Mouse (Mus musculus) forebrain, embryonic 14.5 days (tissue): ENCODE data around the gene Cep170b. TPM values are rescaled to one million over a fixed set of nuclear protein-coding genes. Genes with fewer than 3 reads are reported as not detected.

ENCODE experiments used
- ATAC-seq: fragments of 200-750 bp; cut with Nextera tagmentation; 2 replicates; pipeline ENCODE4 v1.8.0; 2017; ENCODE audit warnings: mild to moderate bottlenecking, moderate library complexity
- DNase-seq: peaks from one replicate; pipeline ENCODE4 v3.0.0-alpha.2; 2015; ENCODE audit warnings: low spot score
- H3K27ac ChIP-seq: fragments of 300-500 bp; sonication (generic); 2 replicates; pipeline ENCODE4 v1.5.1; 2014; ENCODE audit warnings: low read depth, mild to moderate bottlenecking, control low read depth, low read length, moderate library complexity
- H3K27me3 ChIP-seq: fragments of 300-500 bp; sonication (generic); replicated peaks from 2 replicates; pipeline ENCODE4 v1.6.1; 2014; ENCODE audit warnings: low read length, control low read depth, mixed read lengths; ENCODE audit not compliant: control insufficient read depth, insufficient read depth
- H3K36me3 ChIP-seq: fragments of 300-500 bp; sonication (generic); 2 replicates; pipeline ENCODE4 v1.6.1; 2014; ENCODE audit warnings: low read length, control low read depth; ENCODE audit not compliant: control insufficient read depth, insufficient read depth
- H3K4me1 ChIP-seq: fragments of 300-500 bp; sonication (generic); 2 replicates; pipeline ENCODE4 v1.6.1; 2014; ENCODE audit warnings: antibody characterized with exemption, low read length, control low read depth; ENCODE audit not compliant: control insufficient read depth, insufficient read depth
- H3K4me2 ChIP-seq: fragments of 300-500 bp; sonication (generic); 2 replicates; pipeline ENCODE4 v1.6.1; 2014; ENCODE audit warnings: mild to moderate bottlenecking, control low read depth, low read length
- H3K4me3 ChIP-seq: fragments of 300-500 bp; sonication (generic); 2 replicates; pipeline ENCODE4 v1.5.1; 2014; ENCODE audit warnings: low read depth, low read length, control low read depth
- H3K9ac ChIP-seq: fragments of 300-500 bp; sonication (generic); 2 replicates; pipeline ENCODE4 v1.6.1; 2014; ENCODE audit warnings: mild to moderate bottlenecking, low read length, control low read depth, moderate library complexity
- H3K9me3 ChIP-seq: fragments of 300-500 bp; sonication (generic); replicated peaks from 2 replicates; pipeline ENCODE4 v1.6.1; 2016; ENCODE audit warnings: low read length, control low read depth, mixed read lengths; ENCODE audit not compliant: control insufficient read depth
- WGBS: fragments of 180-500 bp; shearing (Covaris S2); extraction: QIAGEN DNeasy Blood & Tissue Kit; methylation state at CpG from one replicate; pipeline ENCODE4 v1.1.7; 2014; 5-methylcytosine and 5-hydroxymethylcytosine counted together
- polyA plus RNA-seq: library from polyadenylated mRNA; unstranded; fragments of >200 nt; fragmentation: Nextera tagmentation; extraction: Ambion mirVana; gene quantifications from 2 replicates; pipeline ENCODE4 v1.2.1, GENCODE M21; 2014

The Cep170b gene
- polyA plus RNA-seq, 1 experiment from 2014 or later, result 10.3 TPM

- no peak for ATAC-seq
- no peak overlapping the region for H3K27ac ChIP-seq
Observed at GRCm38 (mm10) chr12:112747606-112747970, 27.3 kb downstream of the Cep170b start.

GRCm38 (mm10) chr12:112750976-112751375 is 30.7 kb downstream of the Cep170b start:
- Histone ChIP-seq H3K36me3 (no peaks in the 10 kb centered on the region), H3K4me2 (no peak overlapping the region), H3K27me3 (no peaks in the 10 kb centered on the region), H3K9ac (no peak overlapping the region), H3K9me3 (no peaks in the 10 kb centered on the region), H3K4me3 (no peak overlapping the region), H3K27ac (no peak overlapping the region), H3K4me1 (peaks cover 9% of the 10 kb centered on the region; the same call in 1 of the 2 replicates)
- no peak for DNase-seq
- WGBS, result 85% methylated on average over 12 of the region's 12 CpGs
- ATAC-seq, result no peak

More at GRCm38 (mm10) chr12:112747606-112747970, 27.3 kb downstream of the Cep170b start:
- Histone ChIP-seq H3K4me1 (peaks cover 9% of the 10 kb centered on the region; the same call in 1 of the 2 replicates), H3K27me3 (no peaks in the 10 kb centered on the region), H3K4me3 (no peak overlapping the region), H3K4me2 (no peak overlapping the region), H3K9me3 (no peaks in the 10 kb centered on the region), H3K36me3 (peaks cover 26% of the 10 kb centered on the region), H3K9ac (peak overlapping the region; percentile 18; the same call in 1 of the 2 replicates)
- no peak for DNase-seq
- 78% methylated on average over 8 of the region's 8 CpGs for WGBS

DNA sequence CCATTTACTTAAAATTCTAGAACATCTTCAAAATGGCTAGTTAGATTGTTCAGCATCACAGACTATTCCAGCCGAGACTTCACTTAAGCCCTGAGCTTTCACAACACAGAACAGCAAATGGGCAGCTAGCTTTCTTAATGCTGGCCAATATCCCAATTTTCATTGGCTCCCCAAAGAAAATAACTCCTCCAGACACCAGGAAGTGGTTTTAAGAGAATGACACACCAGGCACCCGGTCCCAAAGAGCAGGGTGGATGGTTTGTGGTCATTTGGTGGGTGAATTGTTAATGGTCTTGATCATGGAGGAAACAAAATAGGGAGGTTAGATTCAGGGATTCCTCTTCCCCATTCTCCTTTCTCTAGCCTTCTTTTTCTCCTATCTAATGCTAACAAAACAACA is 32.1 kb downstream of the Cep170b start:
- WGBS, result 68% methylated on average over 2 of the region's 2 CpGs
- DNase-seq, result no peak

GRCm38 (mm10) chr12:112755900-112756299 is 35.6 kb downstream of the Cep170b start:
- no peak for ATAC-seq
- no peak overlapping the region for H3K4me3 ChIP-seq
- H3K4me2 ChIP-seq, result no peak overlapping the region
- no peak for DNase-seq
- 72% methylated on average over 4 of the region's 4 CpGs for WGBS
- H3K4me1 ChIP-seq, result no peaks in the 10 kb centered on the region
- H3K27ac ChIP-seq, result no peak overlapping the region
- H3K9me3 ChIP-seq, result no peaks in the 10 kb centered on the region
- no peaks in the 10 kb centered on the region for H3K36me3 ChIP-seq
- no peak overlapping the region for H3K9ac ChIP-seq
- no peaks in the 10 kb centered on the region for H3K27me3 ChIP-seq

More for the DNA sequence above, 32.1 kb downstream of the Cep170b start:
- Histone ChIP-seq H3K4me1 (0 out of 2 replicates have a peak, but pooled peaks cover 5% of the 10 kb centered on the region), H3K4me2 (no peak overlapping the region), H3K9ac (no peak overlapping the region), H3K36me3 (no peaks in the 10 kb centered on the region), H3K4me3 (no peak overlapping the region), H3K27ac (no peak overlapping the region), H3K27me3 (no peaks in the 10 kb centered on the region), H3K9me3 (no peaks in the 10 kb centered on the region)
- ATAC-seq, result no peak

DNA sequence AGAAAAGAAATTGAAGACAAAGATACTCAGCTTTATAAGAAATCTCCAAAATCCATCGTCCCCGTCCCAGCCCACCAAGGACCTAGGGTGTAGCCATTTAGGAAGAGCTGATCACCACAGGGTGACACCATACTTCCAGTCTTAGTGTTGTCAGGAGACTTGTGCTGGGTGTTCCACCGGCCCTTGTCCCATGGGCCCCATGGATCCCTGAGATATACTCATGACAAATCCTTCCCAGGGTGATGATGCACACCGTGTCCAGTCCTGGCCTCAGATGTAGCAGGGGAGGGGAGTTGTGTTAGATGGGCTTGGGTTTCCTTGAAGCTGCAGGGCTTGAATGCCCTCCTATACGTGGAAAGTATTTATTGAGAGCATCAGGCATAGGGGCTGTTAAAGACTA is 37.6 kb downstream of the Cep170b start:
- no peaks in the 10 kb centered on the region for H3K4me1 ChIP-seq
- DNase-seq (no peak), ATAC-seq (no peak)
- H3K9ac ChIP-seq, result no peak overlapping the region
- no peak overlapping the region for H3K4me3 ChIP-seq
- no peak overlapping the region for H3K27ac ChIP-seq
- 90% methylated on average over 5 of the region's 5 CpGs for WGBS
- H3K36me3 ChIP-seq, result no peaks in the 10 kb centered on the region
- H3K9me3 ChIP-seq, result no peaks in the 10 kb centered on the region
- H3K27me3 ChIP-seq, result no peaks in the 10 kb centered on the region
- H3K4me2 ChIP-seq, result no peak overlapping the region

DNA sequence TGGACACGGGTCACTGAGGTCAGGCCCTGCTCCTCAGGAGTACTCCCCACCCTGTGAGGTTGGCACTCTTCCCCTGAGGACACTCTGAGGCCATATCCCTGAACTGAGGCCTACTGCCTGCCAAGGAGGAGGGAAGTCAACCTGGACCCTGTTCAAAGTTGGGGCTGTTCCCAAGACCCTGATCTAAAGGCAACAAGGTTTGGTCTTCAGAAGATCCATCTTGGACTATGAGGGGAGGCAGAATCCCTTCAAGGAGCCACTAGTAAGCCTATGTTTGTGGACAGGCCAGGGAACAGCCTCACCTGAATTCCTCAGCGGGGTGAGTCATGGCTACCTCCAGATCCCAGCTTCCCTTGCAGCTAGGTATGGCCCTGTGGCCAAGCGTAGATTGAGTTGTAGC is 39.2 kb downstream of the Cep170b start:
- 88% methylated on average over 3 of the region's 3 CpGs for WGBS
- Histone ChIP-seq H3K4me1 (no peaks in the 10 kb centered on the region), H3K27me3 (no peaks in the 10 kb centered on the region)

DNA sequence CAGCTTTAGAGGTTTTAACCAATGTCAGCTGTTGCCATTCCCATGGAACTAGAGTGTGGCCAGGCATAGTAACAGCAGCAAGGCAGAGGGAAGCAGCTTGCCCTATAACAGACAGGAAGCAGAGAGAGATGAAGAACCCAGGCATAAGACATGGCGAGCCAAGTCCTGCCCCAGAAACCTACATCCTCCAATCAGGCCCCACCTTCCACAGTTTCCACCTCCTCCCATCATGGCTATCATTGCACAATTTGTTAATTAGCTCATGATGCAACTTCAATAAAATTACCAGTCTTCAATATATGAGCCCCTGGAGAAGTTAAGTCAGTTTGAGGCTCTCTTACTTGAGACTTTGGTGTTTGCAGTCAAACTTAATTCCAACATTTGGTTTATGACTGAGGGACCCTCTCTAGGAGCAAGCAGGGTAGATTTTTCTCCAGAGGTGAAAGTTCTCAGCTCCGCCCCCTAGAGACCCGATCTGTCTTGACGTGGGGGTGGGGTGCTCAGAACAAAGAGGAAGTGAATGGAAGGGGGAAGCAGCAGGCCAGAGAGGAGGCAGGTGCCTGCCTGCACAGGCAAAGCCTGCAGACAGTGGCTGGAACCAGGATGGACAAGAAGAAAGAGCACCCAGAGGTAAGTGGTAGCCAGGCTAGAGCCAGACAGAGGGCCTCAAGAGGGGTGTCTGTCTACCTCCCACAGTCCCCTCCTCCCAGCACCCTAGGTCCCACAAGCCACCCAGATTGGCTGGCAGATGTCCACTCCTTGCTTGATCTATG is 40.1 kb downstream of the Cep170b start, which contains the start of gene Pld4:
TSS of gene Pld4 (plus strand) at position 502 of the 773 bp plus-strand sequence.
- WGBS, result 52% methylated on average over 4 of the region's 4 CpGs

More for the DNA sequence above, 39.2 kb downstream of the Cep170b start:
- Histone ChIP-seq H3K4me2 (no peak overlapping the region), H3K9ac (no peak overlapping the region), H3K4me3 (no peak overlapping the region), H3K27ac (no peak overlapping the region), H3K36me3 (no peaks in the 10 kb centered on the region), H3K9me3 (no peaks in the 10 kb centered on the region)
- DNase-seq (no peak), ATAC-seq (no peak)

DNA sequence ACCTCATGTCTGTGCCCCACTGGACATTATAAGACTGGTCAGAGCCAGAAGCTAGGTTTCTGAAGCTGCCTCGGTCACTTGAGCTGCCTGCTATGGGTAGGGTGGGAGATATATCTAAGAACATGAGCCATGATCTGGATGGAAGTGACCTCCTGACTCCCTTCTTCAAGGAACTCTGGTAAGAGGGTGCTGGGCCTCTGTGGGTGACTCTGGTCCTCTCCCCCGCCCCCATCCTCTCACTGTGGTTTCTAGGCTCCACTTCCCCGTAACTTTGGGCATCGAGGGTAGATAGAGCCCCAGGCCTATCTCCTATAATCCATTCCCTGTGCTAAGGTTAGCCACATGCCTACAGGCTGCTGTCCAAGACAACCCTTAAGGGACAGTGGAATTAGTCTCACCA is 41.2 kb downstream of the Cep170b start:
- DNase-seq (no peak), ATAC-seq (no peak)
- Histone ChIP-seq H3K9me3 (no peaks in the 10 kb centered on the region), H3K36me3 (no peaks in the 10 kb centered on the region), H3K9ac (no peak overlapping the region), H3K4me1 (no peaks in the 10 kb centered on the region), H3K4me3 (no peak overlapping the region), H3K27me3 (no peaks in the 10 kb centered on the region), H3K27ac (no peak overlapping the region), H3K4me2 (no peak overlapping the region)
- 88% methylated on average over 4 of the region's 4 CpGs for WGBS

More for the DNA sequence above, 40.1 kb downstream of the Cep170b start, which contains the start of gene Pld4:
- H3K4me3 ChIP-seq, result no peak within 1 kb of the TSS
- H3K27me3 ChIP-seq, result no peaks in the 10 kb centered on the region
- no peaks in the 10 kb centered on the region for H3K9me3 ChIP-seq
- no peaks in the 10 kb centered on the region for H3K4me1 ChIP-seq
- H3K27ac ChIP-seq, result no peak within 1 kb of the TSS
- H3K4me2 ChIP-seq, result no peak within 1 kb of the TSS
- no peaks in the 10 kb centered on the region for H3K36me3 ChIP-seq
- no peak within 1 kb of the TSS for H3K9ac ChIP-seq
- DNase-seq, result no peak
- ATAC-seq, result no peak

GRCm38 (mm10) chr12:112762018-112762417 is 41.8 kb downstream of the Cep170b start:
- H3K9me3 ChIP-seq, result no peaks in the 10 kb centered on the region
- WGBS, result 82% methylated on average over 3 of the region's 3 CpGs
- H3K4me3 ChIP-seq, result no peak overlapping the region
- no peaks in the 10 kb centered on the region for H3K4me1 ChIP-seq
- ATAC-seq (no peak), DNase-seq (no peak)
- no peaks in the 10 kb centered on the region for H3K36me3 ChIP-seq
- H3K4me2 ChIP-seq, result no peak overlapping the region
- no peaks in the 10 kb centered on the region for H3K27me3 ChIP-seq
- no peak overlapping the region for H3K9ac ChIP-seq
- H3K27ac ChIP-seq, result no peak overlapping the region
